Mouse (Mus musculus): ENCODE results near the gene Faim. TPM values are rescaled to one million over a fixed set of nuclear protein-coding genes. Genes with fewer than 3 reads are reported as not detected.

The Faim gene
- polyA plus RNA-seq, 1 experiment from 2014 or later = 106 TPM

GRCm38 (mm10) chr9:98958628-98959027, 27.5 kb upstream of the Faim start:
- Histone ChIP-seq H3K4me1 (replicated peaks) (peaks cover 29% of the 10 kb centered on the region), H3K27ac (replicated peaks) (no peak overlapping the region), H3K27me3 (peaks cover 100% of the 10 kb centered on the region), H3K36me3 (no peaks in the 10 kb centered on the region), H3K4me3 (no peak overlapping the region), H3K9me3 (no peaks in the 10 kb centered on the region), H3K4me2 (peak overlapping the region; percentile 21; the same call in 1 of the 2 replicates), H3K9ac (no peak overlapping the region)
- WGBS = 3% methylated on average over 6 of the region's 6 CpGs
- no peak for ATAC-seq (ENCODE audit: low read depth)

GRCm38 (mm10) chr9:98959851-98960250, 26.3 kb upstream of the Faim start:
- WGBS = 29% methylated on average over 3 of the region's 3 CpGs
- no peak overlapping the region for H3K4me3 ChIP-seq
- H3K4me1 ChIP-seq (replicated peaks) = peaks cover 24% of the 10 kb centered on the region
- H3K9me3 ChIP-seq = no peaks in the 10 kb centered on the region
- no peak overlapping the region for H3K27ac ChIP-seq (replicated peaks)
- no peak overlapping the region for H3K9ac ChIP-seq
- no peak overlapping the region for H3K4me2 ChIP-seq
- H3K27me3 ChIP-seq = peaks cover 99% of the 10 kb centered on the region
- no peak for ATAC-seq (ENCODE audit: low read depth)
- H3K36me3 ChIP-seq = no peaks in the 10 kb centered on the region

GRCm38 (mm10) chr9:98960348-98960747, 25.8 kb upstream of the Faim start:
- Histone ChIP-seq H3K27me3 (peaks cover 99% of the 10 kb centered on the region), H3K36me3 (no peaks in the 10 kb centered on the region), H3K9me3 (no peaks in the 10 kb centered on the region), H3K9ac (no peak overlapping the region), H3K4me1 (replicated peaks) (peaks cover 19% of the 10 kb centered on the region), H3K27ac (replicated peaks) (no peak overlapping the region), H3K4me3 (no peak overlapping the region), H3K4me2 (no peak overlapping the region)
- WGBS = 17% methylated on average over 5 of the region's 5 CpGs
- ATAC-seq (ENCODE audit: low read depth) = no peak

- ATAC-seq (ENCODE audit: low read depth) = no peak
- 3% methylated on average over 22 of the region's 22 CpGs for WGBS
- no peaks in the 10 kb centered on the region for H3K36me3 ChIP-seq
- no peak overlapping the region for H3K9ac ChIP-seq
- peaks cover 99% of the 10 kb centered on the region for H3K27me3 ChIP-seq
- H3K4me1 ChIP-seq (replicated peaks) = peaks cover 4% of the 10 kb centered on the region
- no peak overlapping the region for H3K4me2 ChIP-seq
- H3K4me3 ChIP-seq = no peak overlapping the region
- H3K9me3 ChIP-seq = no peaks in the 10 kb centered on the region
- H3K27ac ChIP-seq (replicated peaks) = no peak overlapping the region
These were observed 24.3 kb upstream of the Faim start for GRCm38 (mm10) chr9:98961591-98962477.

- WGBS = under 1% methylated on average over 20 of the region's 20 CpGs
- Histone ChIP-seq H3K27me3 (peaks cover 99% of the 10 kb centered on the region), H3K27ac (replicated peaks) (no peak overlapping the region), H3K4me3 (no peak overlapping the region), H3K36me3 (no peaks in the 10 kb centered on the region), H3K4me1 (replicated peaks) (no peaks in the 10 kb centered on the region; the same call in 1 of the 2 replicates), H3K9ac (no peak overlapping the region), H3K4me2 (no peak overlapping the region), H3K9me3 (no peaks in the 10 kb centered on the region)
- ATAC-seq (ENCODE audit: low read depth) = 0 out of 2 replicates have a peak, but pooled peaks have one; percentile 19
These were observed 23.6 kb upstream of the Faim start for GRCm38 (mm10) chr9:98962478-98963142.

GRCm38 (mm10) chr9:98963661-98964060, 22.5 kb upstream of the Faim start:
- no peaks in the 10 kb centered on the region for H3K36me3 ChIP-seq
- H3K4me3 ChIP-seq = no peak overlapping the region
- no peak overlapping the region for H3K9ac ChIP-seq
- no peak overlapping the region for H3K27ac ChIP-seq (replicated peaks)
- no peak for ATAC-seq (ENCODE audit: low read depth)
- H3K27me3 ChIP-seq = peaks cover 99% of the 10 kb centered on the region
- H3K4me2 ChIP-seq = no peak overlapping the region
- WGBS = 3% methylated on average over 18 of the region's 18 CpGs
- H3K9me3 ChIP-seq = no peaks in the 10 kb centered on the region
- no peaks in the 10 kb centered on the region; the same call in 1 of the 2 replicates for H3K4me1 ChIP-seq (replicated peaks)

- WGBS = 1% methylated on average over 18 of the region's 18 CpGs
- ATAC-seq (ENCODE audit: low read depth) = no peak
- Histone ChIP-seq H3K4me2 (0 out of 2 replicates have a peak overlapping the region, but pooled peaks have one; percentile 6), H3K27me3 (peaks cover 99% of the 10 kb centered on the region), H3K4me1 (replicated peaks) (no peaks in the 10 kb centered on the region; the same call in 1 of the 2 replicates), H3K9ac (no peak overlapping the region), H3K36me3 (no peaks in the 10 kb centered on the region), H3K4me3 (no peak overlapping the region), H3K27ac (replicated peaks) (no peak overlapping the region), H3K9me3 (no peaks in the 10 kb centered on the region)
These were observed 21.1 kb upstream of the Faim start for GRCm38 (mm10) chr9:98965084-98965483.

GRCm38 (mm10) chr9:98973101-98973521, 13.1 kb upstream of the Faim start:
- Histone ChIP-seq H3K9ac (0 out of 2 replicates have a peak overlapping the region, but pooled peaks have one; percentile 23), H3K4me1 (replicated peaks) (peaks cover 9% of the 10 kb centered on the region), H3K4me2 (peak overlapping the region; percentile 52), H3K27me3 (peaks cover 98% of the 10 kb centered on the region), H3K27ac (replicated peaks) (no peak overlapping the region), H3K9me3 (no peaks in the 10 kb centered on the region; the same call in 1 of the 2 replicates), H3K4me3 (peak overlapping the region; percentile 29), H3K36me3 (no peaks in the 10 kb centered on the region)
- under 1% methylated on average over 40 of the region's 40 CpGs for WGBS
- peak; percentile 40; the same call in 1 of the 2 replicates for ATAC-seq (ENCODE audit: low read depth)

GRCm38 (mm10) chr9:98973561-98973960, 12.6 kb upstream of the Faim start:
- H3K9ac ChIP-seq = no peak overlapping the region
- peak overlapping the region; percentile 52 for H3K4me2 ChIP-seq
- H3K27me3 ChIP-seq = peaks cover 95% of the 10 kb centered on the region
- H3K4me1 ChIP-seq (replicated peaks) = peaks cover 9% of the 10 kb centered on the region
- no peaks in the 10 kb centered on the region; the same call in 1 of the 2 replicates for H3K9me3 ChIP-seq
- no peak overlapping the region for H3K4me3 ChIP-seq
- ATAC-seq (ENCODE audit: low read depth) = no peak
- H3K36me3 ChIP-seq = no peaks in the 10 kb centered on the region
- WGBS = 2% methylated on average over 7 of the region's 7 CpGs
- no peak overlapping the region for H3K27ac ChIP-seq (replicated peaks)

GRCm38 (mm10) chr9:98974898-98975297, 11.3 kb upstream of the Faim start:
- Histone ChIP-seq H3K4me2 (no peak overlapping the region), H3K27me3 (peaks cover 88% of the 10 kb centered on the region), H3K4me1 (replicated peaks) (peaks cover 13% of the 10 kb centered on the region), H3K36me3 (no peaks in the 10 kb centered on the region), H3K4me3 (no peak overlapping the region), H3K9ac (no peak overlapping the region), H3K27ac (replicated peaks) (no peak overlapping the region), H3K9me3 (no peaks in the 10 kb centered on the region; the same call in 1 of the 2 replicates)
- ATAC-seq (ENCODE audit: low read depth) = no peak
- 39% methylated on average over 2 of the region's 2 CpGs for WGBS

- H3K4me1 ChIP-seq (replicated peaks) = peaks cover 16% of the 10 kb centered on the region
- peaks cover 76% of the 10 kb centered on the region for H3K27me3 ChIP-seq
- no peak overlapping the region for H3K4me2 ChIP-seq
- no peaks in the 10 kb centered on the region; the same call in 1 of the 2 replicates for H3K9me3 ChIP-seq
- H3K36me3 ChIP-seq = no peaks in the 10 kb centered on the region
- WGBS = 91% methylated on average over 1 of the region's 1 CpGs
- H3K27ac ChIP-seq (replicated peaks) = no peak overlapping the region
- no peak for ATAC-seq (ENCODE audit: low read depth)
- H3K9ac ChIP-seq = no peak overlapping the region
- H3K4me3 ChIP-seq = no peak overlapping the region
These were observed 10.1 kb upstream of the Faim start for GRCm38 (mm10) chr9:98976081-98976480.

GRCm38 (mm10) chr9:98976520-98976919, 9.7 kb upstream of the Faim start:
- H3K36me3 ChIP-seq = no peaks in the 10 kb centered on the region
- peaks cover 16% of the 10 kb centered on the region for H3K4me1 ChIP-seq (replicated peaks)
- H3K4me3 ChIP-seq = no peak overlapping the region
- no peak overlapping the region for H3K9ac ChIP-seq
- no peak for ATAC-seq (ENCODE audit: low read depth)
- WGBS = 43% methylated on average over 5 of the region's 5 CpGs
- no peak overlapping the region for H3K4me2 ChIP-seq
- H3K9me3 ChIP-seq = no peaks in the 10 kb centered on the region
- H3K27ac ChIP-seq (replicated peaks) = no peak overlapping the region
- peaks cover 72% of the 10 kb centered on the region for H3K27me3 ChIP-seq

All from neural tube, embryonic 13.5 days (tissue).